Mouse (Mus musculus) cortical plate, adult 2 months (tissue): ENCODE results near the gene Qtrt1. TPM values are rescaled to one million over a fixed set of nuclear protein-coding genes. Genes with fewer than 3 reads are reported as not detected.
"Not testable (repeated sequence)": the region's sequence is repeated elsewhere in the genome, so short reads cannot be mapped to it uniquely, and the experiment has no call there.

Source experiments
- H3K27ac ChIP-seq: fragments of 200-500 bp; 2 replicates; pipeline ENCODE4 v1.5.1; 2012; ENCODE audit warnings: low read length, control low read depth, inconsistent platforms; ENCODE audit not compliant: insufficient read depth
- H3K4me1 ChIP-seq: fragments of 200-500 bp; 2 replicates; pipeline ENCODE4 v1.6.1; 2011; ENCODE audit warnings: low read length; ENCODE audit not compliant: control insufficient read depth, insufficient read depth
- H3K4me3 ChIP-seq: fragments of 200-500 bp; 2 replicates; pipeline ENCODE4 v1.5.1; 2011; ENCODE audit warnings: mild to moderate bottlenecking, low read length, control low read depth; ENCODE audit not compliant: insufficient read depth
- CTCF ChIP-seq: fragments of 200-500 bp; IDR thresholded peaks from 2 replicates; pipeline ENCODE4 v1.5.1; 2011; ENCODE audit warnings: mild to moderate bottlenecking, control low read depth, low read length; ENCODE audit not compliant: insufficient read depth; ENCODE audit errors: extremely low read depth
- POLR2A ChIP-seq: fragments of 200-500 bp; IDR thresholded peaks from 2 replicates; pipeline ENCODE4 v1.6.1; 2011; ENCODE audit warnings: mild to moderate bottlenecking, low read length, control low read depth; ENCODE audit not compliant: insufficient read depth; ENCODE audit errors: extremely low read depth
- polyA plus RNA-seq: library from polyadenylated mRNA; depleted of rRNA; stranded (reverse); fragments of >200 nt; gene quantifications from 2 replicates; pipeline ENCODE4 v1.2.3, GENCODE M21; 2012; rRNA removed

Gene Qtrt1
- polyA plus RNA-seq, 1 experiment, result 42.5 TPM

DNA sequence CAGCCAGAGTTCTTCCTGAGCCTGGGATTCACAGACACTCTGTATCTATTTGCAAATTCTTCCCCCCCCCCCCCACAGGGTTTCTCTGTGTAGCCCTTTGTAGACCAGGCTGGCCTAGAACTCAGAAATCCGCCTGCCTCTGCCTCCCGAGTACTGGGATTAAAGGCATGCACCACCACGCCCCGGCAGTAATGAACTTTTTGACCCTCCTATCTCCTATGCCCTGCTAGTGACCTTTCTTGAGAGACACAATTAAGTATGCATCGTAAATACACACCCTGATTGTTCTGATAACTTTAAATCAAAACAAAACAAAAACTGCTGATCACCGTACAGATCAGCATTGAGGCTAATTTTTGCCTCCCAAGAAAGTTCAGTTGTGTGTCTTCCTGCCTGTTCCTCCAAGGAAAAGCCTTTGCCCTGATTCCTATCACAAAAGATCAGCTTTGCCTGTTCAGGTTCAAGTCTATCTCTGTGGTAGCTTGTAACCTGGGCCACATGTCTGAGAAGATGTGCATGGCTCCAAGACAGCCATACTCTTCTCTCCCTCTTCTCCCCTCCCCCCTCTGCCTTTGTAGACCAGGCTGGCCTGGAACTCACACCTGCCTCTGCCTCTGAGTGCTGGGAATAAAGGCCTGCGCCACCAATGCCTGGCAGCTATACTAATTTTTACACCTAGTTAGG is 44.8 kb downstream of the Qtrt1 start:
- no peak for TF ChIP-seq POLR2A
- no peak for TF ChIP-seq CTCF
- H3K4me1 ChIP-seq, result peaks cover 7% of the 10 kb centered on the region
- no peak overlapping the region for H3K4me3 ChIP-seq
- 0 out of 2 replicates have a peak overlapping the region, but pooled peaks have one; percentile 4 for H3K27ac ChIP-seq

DNA sequence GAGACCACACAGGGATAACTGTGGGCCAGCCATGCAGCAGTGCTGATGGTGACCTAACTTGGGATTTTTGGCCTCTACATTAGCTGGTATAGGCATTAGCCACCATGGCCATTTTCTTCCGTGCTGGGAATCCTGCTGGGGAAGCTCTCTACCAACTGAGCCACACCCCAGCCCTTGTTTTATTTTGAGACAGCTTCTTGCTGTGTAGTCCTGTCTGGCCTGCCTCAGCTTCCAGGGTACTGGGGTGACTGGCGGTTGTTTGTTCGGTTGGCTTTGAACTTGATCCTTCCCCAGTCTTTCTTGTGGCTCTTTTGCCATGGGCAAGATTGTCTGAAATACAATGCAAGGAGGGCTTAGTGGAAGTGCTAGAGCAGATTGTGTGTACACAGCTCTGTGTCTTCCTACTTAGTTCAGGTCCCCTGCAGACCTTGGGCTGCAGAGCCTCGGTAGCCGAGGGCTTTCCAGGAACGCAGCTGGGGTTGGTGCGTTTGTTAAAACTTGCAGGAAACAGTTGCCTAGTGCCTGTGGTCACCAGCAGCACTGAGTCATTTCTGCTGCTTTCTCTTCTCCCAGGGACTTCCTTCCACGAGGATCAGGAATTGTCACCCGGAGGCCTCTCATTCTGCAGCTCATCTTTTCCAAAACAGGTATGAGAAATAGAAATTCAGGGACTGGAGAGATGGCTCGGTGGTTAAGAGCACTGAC is 45.4 kb downstream of the Qtrt1 start:
- TF ChIP-seq POLR2A, result no peak
- TF ChIP-seq CTCF, result no peak
- H3K27ac ChIP-seq, result no peak overlapping the region

DNA sequence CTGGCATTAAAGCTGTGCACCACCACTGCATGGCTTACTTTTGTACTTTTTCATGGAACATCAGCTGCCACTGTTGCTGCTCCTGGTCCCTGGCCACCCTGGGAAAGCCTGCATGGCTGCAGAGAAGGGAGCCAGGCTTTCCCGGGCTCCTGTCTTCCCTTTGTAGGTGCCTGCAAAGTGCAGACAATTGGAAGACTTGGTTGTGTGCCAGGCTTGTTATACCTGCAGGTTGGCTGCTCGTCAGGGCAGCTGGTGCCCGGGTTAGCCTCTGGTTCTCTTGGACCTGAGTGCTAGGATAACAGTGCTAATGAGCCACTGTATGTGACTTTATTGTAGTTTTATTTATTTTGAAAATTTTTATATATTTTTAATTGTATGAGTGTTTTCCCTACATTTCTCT is 47.2 kb downstream of the Qtrt1 start:
- Histone ChIP-seq H3K27ac (no peak overlapping the region), H3K4me3 (no peak overlapping the region), H3K4me1 (peaks cover 14% of the 10 kb centered on the region)
- TF ChIP-seq CTCF (no peak), POLR2A (no peak)

More for the DNA sequence above, 45.4 kb downstream of the Qtrt1 start:
- peaks cover 3% of the 10 kb centered on the region; the same call in 1 of the 2 replicates for H3K4me1 ChIP-seq
- no peak overlapping the region for H3K4me3 ChIP-seq

DNA sequence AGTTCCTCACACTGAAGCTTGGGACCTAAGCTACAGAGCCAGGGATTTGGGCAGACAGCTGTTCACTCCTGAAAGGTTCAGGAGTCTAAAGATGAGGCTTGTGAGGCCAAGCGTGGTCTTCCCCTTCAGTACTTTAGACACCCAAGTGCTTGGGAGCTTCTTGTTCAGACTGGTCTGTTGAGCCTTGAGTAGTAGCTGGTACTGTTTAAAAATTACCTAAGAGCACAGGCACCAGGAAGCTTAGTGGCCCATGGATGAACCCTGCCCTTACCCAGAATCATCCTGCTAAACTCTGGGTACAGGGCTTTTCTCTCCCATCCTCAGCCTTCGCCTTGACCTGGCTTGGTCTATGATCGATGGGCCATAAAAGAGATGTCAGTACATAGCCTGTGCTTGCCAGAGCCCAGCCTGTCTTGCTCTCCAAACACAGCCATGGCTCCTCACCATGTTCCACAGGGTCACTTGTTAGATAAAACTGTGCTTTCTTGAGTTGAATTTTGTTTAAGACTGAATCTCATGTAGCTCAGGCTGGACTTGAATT is 48.8 kb downstream of the Qtrt1 start:
- Histone ChIP-seq H3K4me3 (no peak overlapping the region), H3K4me1 (peaks cover 18% of the 10 kb centered on the region), H3K27ac (no peak overlapping the region)
- TF ChIP-seq POLR2A, result no peak
- TF ChIP-seq CTCF, result no peak

DNA sequence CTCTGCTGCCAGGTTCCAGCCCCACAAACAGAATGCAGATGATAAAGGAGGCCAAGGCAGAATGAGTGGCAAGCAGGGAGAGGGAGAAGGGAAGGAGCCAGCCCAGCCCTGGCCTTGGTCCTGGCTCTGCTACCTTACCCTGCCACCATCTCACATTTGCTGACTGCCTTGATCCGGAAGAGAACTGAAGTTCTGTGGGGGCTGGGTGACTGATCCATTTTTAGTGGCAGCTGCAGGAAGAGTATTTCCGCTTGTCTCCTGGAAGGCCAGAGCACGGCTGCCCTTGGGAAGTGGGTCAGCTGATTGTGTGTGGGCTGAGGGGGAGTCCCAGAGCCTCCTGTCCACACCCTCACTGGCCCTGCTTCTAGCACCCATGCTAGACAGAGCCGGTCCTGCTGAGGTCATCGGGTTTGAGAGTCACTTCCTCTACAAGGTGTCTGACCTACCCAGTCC is 51.5 kb downstream of the Qtrt1 start:
- TF ChIP-seq CTCF, result no peak
- no peak for TF ChIP-seq POLR2A
- peaks cover 16% of the 10 kb centered on the region for H3K4me1 ChIP-seq
- H3K27ac ChIP-seq, result peak overlapping the region; percentile 9
- H3K4me3 ChIP-seq, result no peak overlapping the region

GRCm38 (mm10) chr9:21463766-21464564 is 52.3 kb downstream of the Qtrt1 start:
- TF ChIP-seq CTCF (no peak), POLR2A (no peak)
- Histone ChIP-seq H3K4me1 (peaks cover 16% of the 10 kb centered on the region), H3K27ac (peak overlapping the region; percentile 9), H3K4me3 (no peak overlapping the region)

- not testable (repeated sequence) for H3K27ac ChIP-seq, H3K4me3 ChIP-seq
- H3K4me1 ChIP-seq, result peaks cover 16% of the 10 kb centered on the region
Observed at GRCm38 (mm10) chr9:21464565-21464928, 52.9 kb downstream of the Qtrt1 start.

DNA sequence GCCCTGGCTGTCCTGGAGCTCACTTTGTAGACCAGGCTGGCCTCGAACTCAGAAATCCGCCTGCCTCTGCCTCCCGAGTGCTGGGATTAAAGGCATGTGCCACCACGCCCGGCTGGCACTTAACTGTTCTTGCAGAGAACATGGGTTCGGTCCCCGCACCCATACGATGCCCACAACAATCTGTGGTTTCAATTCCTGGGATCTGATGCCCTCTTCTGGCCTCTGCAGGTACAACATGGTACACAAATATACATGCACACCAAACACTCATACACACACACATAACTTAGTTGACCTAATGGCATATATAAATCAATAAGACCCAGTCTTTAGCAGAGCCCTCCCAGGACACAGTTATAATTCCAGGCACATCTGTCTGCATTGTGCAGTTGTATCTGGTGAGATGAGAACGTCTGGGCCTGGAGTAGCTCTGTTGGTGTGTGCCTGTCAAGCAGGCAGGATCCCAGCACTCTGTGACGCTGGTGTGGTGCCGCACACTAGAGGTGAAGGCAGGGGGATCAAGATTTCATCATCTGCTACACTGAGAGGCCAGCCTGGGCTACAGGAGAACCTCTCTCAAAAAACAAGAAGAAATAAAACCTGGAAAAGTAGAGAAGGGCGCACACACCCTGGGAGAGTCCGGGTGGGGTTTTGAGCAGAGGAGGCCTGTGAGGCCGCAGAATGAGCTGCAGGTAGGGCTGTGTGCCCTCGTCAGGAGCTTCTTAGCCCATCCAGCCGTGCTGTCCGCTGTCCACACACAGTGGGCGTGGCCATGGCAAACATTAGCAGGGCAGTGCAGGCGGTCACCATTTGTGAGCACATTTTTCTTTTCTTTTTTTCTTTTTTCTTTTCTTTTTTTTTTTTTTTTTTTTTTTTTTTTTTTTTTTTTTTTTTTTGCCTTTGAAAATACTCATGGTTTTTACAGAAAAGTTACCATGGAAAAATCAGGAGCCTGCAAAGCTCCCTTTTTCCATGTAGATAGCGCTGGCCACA is 57.7 kb downstream of the Qtrt1 start:
- TF ChIP-seq POLR2A, result no peak
- peak; percentile 47 for TF ChIP-seq CTCF
- Histone ChIP-seq H3K27ac (no peak overlapping the region), H3K4me1 (peaks cover 3% of the 10 kb centered on the region; the same call in 1 of the 2 replicates), H3K4me3 (no peak overlapping the region)

Other genes starting within 250 kb of the Qtrt1 start
- 77.0 and 80.1 TPM in 2 replicates for gene Pde4a, start 246.1 kb upstream of the Qtrt1 start, polyA plus RNA-seq
- 62.3 and 65.9 TPM in 2 replicates for gene Keap1, start 172.5 kb upstream of the Qtrt1 start, polyA plus RNA-seq
- gene S1pr5, start 163.4 kb upstream of the Qtrt1 start, polyA plus RNA-seq, result 20.8 and 24.3 TPM in 2 replicates
- 40.3 and 42.7 TPM in 2 replicates for gene Atg4d, start 146.5 kb upstream of the Qtrt1 start, polyA plus RNA-seq
- 42.6 and 47.2 TPM in 2 replicates for gene Kri1, start 123.9 kb upstream of the Qtrt1 start, polyA plus RNA-seq
- 74.1 and 76.9 TPM in 2 replicates for gene Cdkn2d, start 120.4 kb upstream of the Qtrt1 start, polyA plus RNA-seq
- 2.4 and 2.5 TPM in 2 replicates for gene Ap1m2, start 99.5 kb upstream of the Qtrt1 start, polyA plus RNA-seq
- gene Slc44a2, start 91.1 kb upstream of the Qtrt1 start, polyA plus RNA-seq, result 54.1 and 55.3 TPM in 2 replicates
- 71.3 and 76.2 TPM in 2 replicates for gene Ilf3, start 44.0 kb upstream of the Qtrt1 start, polyA plus RNA-seq
- gene Dnm2, start 13.1 kb downstream of the Qtrt1 start, polyA plus RNA-seq, result 60.8 and 67.9 TPM in 2 replicates
- 25.0 and 25.5 TPM in 2 replicates for gene Tmed1, start 98.4 kb downstream of the Qtrt1 start, polyA plus RNA-seq
- 0.49 and 0.86 TPM in 2 replicates for gene AB124611, start 114.3 kb downstream of the Qtrt1 start, polyA plus RNA-seq
- 58.9 and 61.6 TPM in 2 replicates for gene Carm1, start 135.1 kb downstream of the Qtrt1 start, polyA plus RNA-seq
- 50.4 and 53.2 TPM in 2 replicates for gene Timm29, start 180.9 kb downstream of the Qtrt1 start, polyA plus RNA-seq
- gene Yipf2, start 181.0 kb downstream of the Qtrt1 start, polyA plus RNA-seq, result 27.6 and 29.1 TPM in 2 replicates
- gene Smarca4, start 204.3 kb downstream of the Qtrt1 start, polyA plus RNA-seq, result 77.3 and 80.3 TPM in 2 replicates